Comparison of ENCODE assay signal across 18 mouse cellular contexts in genomic region chr8:108869935-108870334, GRCm38 (mm10).
"Had no signal": no experiment of that assay in that cellular context is flagged by ENCODE, and none has a peak within 500 bp of the region (broad histone marks: within the 10 kb centered on the region; RNA-seq: fewer than 3 reads in every experiment).

No protein-coding gene starts in this region.

- H3K4me2 ChIP-seq: liver, embryonic 12.5 days; lung, embryonic 15.5 days; midbrain, embryonic 12.5 days; neural tube, embryonic 13.5 days; neural tube, embryonic 15.5 days had no signal

- H3K27ac ChIP-seq: liver, embryonic 12.5 days; liver, embryonic 14.5 days; lung, embryonic 15.5 days; midbrain, embryonic 10.5 days; midbrain, embryonic 12.5 days; neural tube, embryonic 13.5 days; neural tube, embryonic 15.5 days had no signal

- H3K4me3 ChIP-seq: liver, embryonic 12.5 days; lung, embryonic 15.5 days; midbrain, embryonic 10.5 days; midbrain, embryonic 12.5 days; myocyte; neural tube, embryonic 13.5 days; neural tube, embryonic 15.5 days had no signal

- DNase-seq: lung, adult 2 months; retina, postnatal 1 day; right cerebral cortex, adult 18-20 months; right cerebral cortex, postnatal 25 days; right cerebral cortex, postnatal 4 days; spleen, adult 18-20 months; thymus, adult 18-20 months; thymus, postnatal 14 days; thymus, postnatal 36 days had no signal

- ATAC-seq: liver, embryonic 12.5 days; midbrain, embryonic 16.5 days had no signal

- H3K36me3 ChIP-seq: liver, embryonic 12.5 days; neural tube, embryonic 15.5 days had no signal

- H3K9ac ChIP-seq: liver, embryonic 12.5 days; liver, embryonic 14.5 days; lung, embryonic 15.5 days; midbrain, embryonic 12.5 days; neural tube, embryonic 13.5 days; neural tube, embryonic 15.5 days had no signal

- H3K4me1 ChIP-seq: neural tube, embryonic 15.5 days had no signal

- H3K9me3 ChIP-seq: liver, embryonic 12.5 days; lung, embryonic 15.5 days; midbrain, embryonic 10.5 days; midbrain, embryonic 12.5 days; neural tube, embryonic 13.5 days; neural tube, embryonic 15.5 days had no signal

- H3K27me3 ChIP-seq: liver, embryonic 12.5 days; lung, embryonic 15.5 days; midbrain, embryonic 12.5 days; neural tube, embryonic 13.5 days; neural tube, embryonic 15.5 days had no signal
